Mouse (Mus musculus): ENCODE measurements around the gene Osbpl10.

Gene Osbpl10

GRCm38 (mm10) chr9:115273095-115273649 is 294.8 kb downstream of the Osbpl10 start:
- no peak for DNase-seq (ENCODE audit: low spot score)

GRCm38 (mm10) chr9:115274806-115275205 is 296.4 kb downstream of the Osbpl10 start:
- DNase-seq (ENCODE audit: low spot score): no peak

- DNase-seq (ENCODE audit: low spot score): no peak
Measured at GRCm38 (mm10) chr9:115278641-115279040, 300.3 kb downstream of the Osbpl10 start.

Data from layer of hippocampus, adult 11-12 months (tissue).